Mouse (Mus musculus) bone marrow macrophage, adult 2 months (primary cell): ENCODE results near the gene Prrt3.

Experiments used
- CTCF ChIP-seq: IDR thresholded peaks from 2 replicates; pipeline ENCODE4 v1.5.1; 2012; ENCODE audit warnings: low read depth, mild to moderate bottlenecking, low read length, moderate library complexity
- POLR2A ChIP-seq: IDR thresholded peaks from 2 replicates; pipeline ENCODE4 v1.6.1; 2012; ENCODE audit warnings: mild to moderate bottlenecking, low read depth, low read length, borderline replicate concordance

- TF ChIP-seq POLR2A: no peak
- TF ChIP-seq CTCF: no peak
Measured at GRCm38 (mm10) chr6:113444207-113444965, 57.3 kb downstream of the Prrt3 start.
